Mouse (Mus musculus) right cerebral cortex, postnatal 14 days (tissue): ENCODE data around the gene Isg15.
"Not testable (repeated sequence)": the region's sequence is repeated elsewhere in the genome, so short reads cannot be mapped to it uniquely, and the experiment has no call there.

Source experiments
- DNase-seq: peaks from one replicate; pipeline ENCODE4 v3.0.0; 2022

Isg15 gene

DNA sequence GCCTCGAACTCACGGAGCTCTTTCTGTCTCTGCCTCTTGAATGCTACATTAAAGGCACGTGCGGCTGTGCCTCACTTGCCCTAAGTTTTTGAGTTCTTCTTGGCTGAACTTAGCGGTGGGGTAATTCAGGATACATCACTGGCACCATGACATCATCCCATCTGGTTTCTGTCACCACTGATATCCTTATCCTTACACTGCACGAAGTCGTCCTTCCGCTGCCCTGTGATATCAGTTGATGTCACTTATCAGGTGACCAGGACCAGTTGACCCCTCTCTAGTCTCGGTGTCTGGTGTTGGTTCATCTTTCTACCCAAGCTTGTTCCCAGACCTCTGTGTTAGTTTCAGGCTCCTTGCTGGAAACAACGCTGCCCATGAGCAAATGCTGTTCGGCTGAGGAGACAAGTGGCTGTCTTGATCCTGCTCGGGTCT lies 1.9 kb upstream of the Isg15 start:
- no peak for DNase-seq

DNA sequence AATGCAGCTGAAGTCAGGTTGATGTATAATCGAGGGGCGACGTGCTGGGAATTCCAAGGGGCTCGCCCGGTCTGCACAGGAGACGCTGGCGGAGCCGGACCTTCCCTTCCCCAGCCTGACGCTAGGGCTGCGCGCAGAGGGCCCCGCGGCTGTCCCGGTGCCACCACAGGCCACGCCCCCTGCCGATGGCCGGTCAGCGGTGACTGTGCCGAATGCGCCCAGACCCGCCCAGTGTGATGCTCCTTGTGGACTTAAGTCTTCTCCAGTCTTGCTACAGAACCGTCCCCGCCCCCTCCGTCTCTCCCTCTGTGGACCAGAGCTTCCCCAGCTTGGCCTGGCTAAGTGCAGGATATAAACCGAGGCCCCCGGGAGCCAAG lies 2.8 kb downstream of the Isg15 start:
- peak; percentile 84 for DNase-seq

- DNase-seq: peak; percentile 71
These were observed 3.3 kb downstream of the Isg15 start, which contains the start of gene Agrn for GRCm38 (mm10) chr4:156197131-156197828. TSS of gene Agrn (minus strand) at chr4:156197488.

DNA sequence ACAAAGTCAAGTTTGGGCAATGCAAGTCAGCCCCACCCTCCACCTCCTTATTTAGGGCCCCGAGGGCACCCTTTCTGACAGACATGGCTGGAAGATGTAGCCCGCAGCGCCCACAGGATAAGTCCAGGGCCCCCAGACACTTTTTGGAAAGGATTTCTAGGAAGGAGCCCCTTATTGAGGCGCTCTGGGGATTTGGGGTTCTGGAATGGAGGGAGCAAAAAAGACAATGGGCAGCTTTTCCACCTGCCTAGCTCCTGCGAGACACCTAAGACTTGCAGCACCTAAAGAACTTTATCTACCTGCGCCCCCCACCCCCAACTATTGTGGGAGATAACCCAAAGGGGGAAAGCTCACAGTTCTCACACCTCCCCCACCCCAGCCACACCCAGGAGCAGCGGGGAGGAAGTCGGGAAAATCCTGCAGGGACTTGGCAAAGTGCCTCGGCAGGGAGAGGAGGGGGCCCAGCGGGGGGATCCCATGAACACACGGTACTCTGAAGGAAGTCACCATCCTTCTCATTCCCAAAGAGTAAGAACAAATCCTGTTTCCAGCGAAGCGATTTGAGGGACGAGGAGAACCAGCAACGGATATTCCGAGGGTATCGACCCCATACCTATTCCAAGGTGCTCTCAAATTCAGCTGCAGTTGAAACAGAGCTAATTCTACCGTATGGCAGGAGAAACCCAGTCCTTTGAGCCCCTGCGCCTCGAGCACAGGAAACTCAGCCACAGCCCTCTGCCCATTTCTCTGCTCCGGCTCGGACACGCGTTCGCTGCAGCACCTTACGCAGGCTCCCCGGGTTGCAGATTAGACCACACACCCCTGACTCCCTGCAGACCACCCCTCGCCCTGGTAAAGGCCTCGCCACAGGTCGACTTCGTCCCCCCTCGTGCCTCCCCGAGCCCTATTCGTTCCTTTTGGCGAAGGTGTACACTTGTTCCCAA lies 4.4 kb downstream of the Isg15 start:
- peak; percentile 59 for DNase-seq

DNA sequence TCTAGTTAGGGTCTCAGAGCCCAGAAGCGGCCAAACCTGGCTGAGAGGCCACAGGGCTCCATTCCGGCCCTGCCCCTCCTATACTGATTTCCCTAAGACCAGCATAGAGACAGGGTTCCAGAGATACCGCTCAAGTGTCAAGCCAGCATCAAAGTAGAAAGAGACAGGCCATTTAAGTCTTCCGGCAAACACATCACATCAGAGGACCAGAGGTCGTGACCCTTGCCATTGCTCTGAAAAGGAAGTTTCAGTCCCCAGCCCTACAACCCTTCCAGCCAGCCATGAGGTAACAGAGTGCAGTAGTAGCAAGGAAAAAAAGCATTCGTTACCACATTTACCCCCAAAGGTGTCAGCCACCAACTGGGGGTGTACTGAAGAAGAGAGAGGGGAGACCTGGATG lies 6.3 kb downstream of the Isg15 start:
- DNase-seq: no peak

DNA sequence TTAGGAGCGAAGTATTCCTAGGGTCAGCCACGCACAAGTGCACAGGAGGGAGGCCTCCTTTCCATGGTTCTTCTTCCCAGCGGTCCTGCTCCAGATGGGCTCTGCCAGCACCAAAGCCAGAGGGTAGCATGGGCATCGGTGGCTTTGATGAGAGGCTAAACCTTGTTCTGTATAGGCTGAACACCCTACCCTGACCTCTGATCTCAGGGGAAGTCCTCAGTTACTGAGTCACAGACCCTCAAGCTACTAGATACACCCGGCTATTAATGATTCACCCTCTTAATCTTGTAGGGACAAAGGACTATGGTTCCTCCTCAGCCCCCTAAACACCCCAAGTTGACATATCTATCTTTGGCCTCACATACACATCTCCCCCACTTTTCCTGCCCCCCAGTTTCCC lies 6.7 kb downstream of the Isg15 start:
- DNase-seq: no peak

GRCm38 (mm10) chr4:156193200-156193590 lies 7.4 kb downstream of the Isg15 start:
- DNase-seq: no peak

- no peak for DNase-seq
These were observed 8.0 kb downstream of the Isg15 start for GRCm38 (mm10) chr4:156192421-156193199.

GRCm38 (mm10) chr4:156188811-156189323 lies 11.8 kb downstream of the Isg15 start:
- peak; percentile 65 for DNase-seq

DNA sequence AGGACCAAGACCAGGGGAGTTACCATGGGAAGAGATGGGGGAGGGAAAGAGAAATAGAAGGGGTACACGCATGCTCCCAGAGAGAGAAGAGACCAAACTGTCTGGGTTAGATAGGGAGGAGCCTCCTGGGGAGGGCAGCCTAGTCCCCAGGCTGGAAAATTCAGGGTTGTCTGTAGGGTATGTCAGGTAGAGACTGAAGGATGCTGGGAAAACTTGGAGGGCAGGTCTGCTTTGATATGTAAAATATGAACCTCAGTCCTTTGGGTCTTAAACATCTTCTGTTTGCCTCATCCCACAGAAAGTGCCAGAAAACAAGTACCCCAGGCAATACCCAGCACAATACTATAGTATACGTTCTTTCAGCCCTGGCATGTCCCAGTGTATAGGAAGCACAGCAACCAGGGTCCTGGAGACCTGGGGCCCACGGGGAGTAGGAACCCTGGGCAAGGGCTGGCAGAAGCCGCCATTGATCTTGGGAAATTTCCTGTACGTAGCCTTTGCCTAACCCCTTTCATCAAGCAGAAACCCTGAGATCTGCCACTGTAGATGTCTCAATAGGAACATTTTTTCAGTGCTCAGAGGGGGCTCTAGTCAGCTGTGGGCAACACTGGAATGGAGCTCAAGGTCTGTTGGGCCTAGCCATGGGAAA lies 12.3 kb downstream of the Isg15 start:
- DNase-seq: no peak

- peak; percentile 62 for DNase-seq
These were observed 14.4 kb downstream of the Isg15 start for GRCm38 (mm10) chr4:156185950-156186850.

- DNase-seq: no peak
These were observed 15.1 kb downstream of the Isg15 start for GRCm38 (mm10) chr4:156185456-156185949.

DNA sequence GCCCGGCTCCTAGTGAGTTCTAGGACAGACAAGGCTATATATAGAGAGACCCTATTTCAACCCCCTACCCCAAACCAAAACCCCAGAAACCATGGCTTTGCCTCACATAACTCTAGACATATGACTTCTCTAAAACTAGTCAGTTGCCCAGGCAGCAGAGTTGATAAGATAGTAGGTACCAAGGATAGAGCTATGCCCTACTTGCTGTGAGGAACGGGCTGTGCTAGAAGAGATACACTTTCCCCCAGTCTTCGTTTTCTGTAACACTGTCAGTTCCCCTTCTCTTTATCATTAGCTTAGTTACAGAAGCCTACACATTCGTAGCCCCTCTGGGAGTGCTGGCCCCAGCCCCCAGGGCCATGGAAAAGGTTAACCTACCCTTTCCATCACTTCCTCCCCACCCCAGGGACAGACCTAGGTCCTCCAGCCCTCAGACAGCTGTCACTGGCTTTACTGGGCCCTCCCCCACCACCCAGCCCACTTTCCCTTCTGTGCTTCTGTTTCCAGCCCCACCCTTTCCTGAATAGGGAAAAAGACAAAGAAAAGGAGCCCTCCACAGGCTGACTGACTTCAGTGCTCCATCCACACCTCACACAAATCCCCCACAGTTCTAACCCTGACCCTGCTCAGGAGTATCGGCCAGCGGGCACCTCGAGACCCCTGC lies 16.2 kb downstream of the Isg15 start:
- no peak for DNase-seq

GRCm38 (mm10) chr4:156183747-156184146 lies 16.9 kb downstream of the Isg15 start:
- DNase-seq: no peak

DNA sequence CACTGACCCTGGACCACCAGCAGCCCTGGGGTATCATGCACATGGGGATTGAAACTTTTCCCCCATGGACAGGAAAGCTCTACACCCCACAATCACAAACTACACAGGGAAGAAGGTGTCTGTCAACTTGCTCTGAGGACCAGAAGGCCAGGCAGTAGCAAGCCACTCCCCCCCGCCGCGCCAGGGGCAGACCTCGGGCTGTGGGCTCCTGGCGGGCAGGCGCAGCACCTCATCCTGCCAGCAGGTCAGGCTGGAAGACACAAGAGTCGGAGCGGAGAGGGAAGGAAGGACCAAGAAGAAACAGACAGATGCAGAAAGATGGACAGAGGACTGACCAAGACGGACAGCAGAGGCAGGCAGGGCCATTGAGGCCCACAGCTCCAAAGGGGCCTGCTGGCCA lies 23.0 kb downstream of the Isg15 start:
- DNase-seq: no peak

- no peak for DNase-seq
These were observed 28.8 kb downstream of the Isg15 start for GRCm38 (mm10) chr4:156171828-156172227.

DNA sequence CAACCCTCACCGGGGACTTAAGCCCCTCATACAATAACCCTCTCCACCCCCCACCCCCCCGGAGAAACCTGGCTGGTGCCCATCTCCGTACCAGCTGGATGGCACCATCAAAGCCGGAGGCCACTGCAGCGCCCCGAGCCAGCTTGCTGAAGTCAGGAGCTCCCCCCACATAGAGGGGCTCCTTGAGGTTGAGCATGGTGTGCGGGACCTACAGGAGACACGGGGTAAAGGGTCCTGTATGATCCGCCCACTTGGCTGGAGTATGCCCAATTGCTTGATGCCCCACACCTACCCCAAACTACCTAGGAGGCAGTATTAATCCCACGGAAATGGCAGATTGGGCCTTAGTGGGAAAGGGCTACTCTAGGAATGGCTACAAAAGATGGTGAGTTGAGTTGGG lies 31.5 kb downstream of the Isg15 start:
- no peak for DNase-seq

DNA sequence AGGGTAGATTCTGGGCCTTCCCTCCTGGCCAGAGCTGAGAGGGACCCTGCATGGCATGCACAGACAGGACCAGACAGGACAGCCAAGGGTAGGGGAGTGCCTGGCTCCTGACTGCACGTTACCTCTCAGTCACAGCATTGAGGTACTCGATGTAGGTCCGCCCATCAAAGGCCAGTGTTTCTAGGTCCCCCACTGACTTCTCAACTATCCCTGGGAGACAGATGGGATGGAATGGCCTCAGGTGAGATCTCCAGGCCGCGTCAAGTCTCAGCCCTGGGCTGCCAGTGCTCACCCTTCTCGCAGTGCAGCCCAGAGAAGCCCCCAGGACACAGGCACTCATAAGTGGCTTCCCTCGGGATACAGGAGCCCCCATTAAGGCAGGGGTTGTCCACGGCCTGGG lies 32.0 kb downstream of the Isg15 start:
- DNase-seq: no peak

DNA sequence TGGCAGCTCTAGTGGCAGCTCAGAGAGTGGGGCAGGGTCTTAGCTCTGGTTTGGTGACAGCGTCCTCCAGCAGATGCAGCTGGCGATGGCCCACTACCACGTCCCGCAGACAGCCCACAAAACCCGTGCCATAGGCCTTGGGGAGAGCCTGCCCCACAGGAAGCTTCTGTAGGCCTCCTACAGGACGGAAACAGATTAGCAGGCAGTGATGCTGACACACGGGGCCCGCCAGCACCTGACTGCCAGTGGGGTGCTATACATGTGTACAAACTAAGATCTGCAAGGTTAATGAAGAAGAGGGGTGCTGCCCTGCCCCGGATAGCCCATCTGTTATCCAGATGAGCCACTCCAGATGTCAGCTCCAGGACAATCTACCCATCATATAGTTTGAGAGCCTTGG lies 34.1 kb downstream of the Isg15 start:
- no peak for DNase-seq

DNA sequence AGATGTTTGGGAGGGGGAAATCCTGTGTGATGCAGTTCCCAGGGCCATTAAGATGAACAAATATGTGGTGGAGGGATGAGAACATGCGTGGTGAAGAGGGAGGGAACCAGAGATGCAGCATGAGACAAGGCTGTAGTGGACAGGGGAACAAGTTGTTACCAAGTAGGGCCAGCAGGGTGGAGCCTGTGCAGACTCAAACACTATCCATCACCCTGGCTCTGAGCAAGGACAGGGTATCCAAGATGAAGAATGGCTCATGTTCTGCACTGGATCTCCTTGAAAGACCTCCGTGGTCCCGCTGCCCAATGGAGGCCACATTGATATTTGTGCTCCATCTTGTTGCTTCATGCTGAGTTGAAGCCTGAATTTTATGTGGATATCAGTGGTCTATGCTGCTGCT lies 45.8 kb downstream of the Isg15 start:
- no peak for DNase-seq

GRCm38 (mm10) chr4:156150887-156151286 lies 49.7 kb downstream of the Isg15 start:
- DNase-seq: not testable (repeated sequence)
